Mouse (Mus musculus) liver, postnatal 0 days (tissue): ENCODE measurements at regions not wholly inside any gene's neighbourhood (a gene's known extent, or its start where the extent isn't known, plus 50 kb on each side); places are given as distances from the start of the nearest gene placed in this dataset.

Experiments used
- ATAC-seq: fragments of 200-750 bp; cut with Nextera tagmentation; 2 replicates; pipeline ENCODE4 v1.8.0; 2017; ENCODE audit warnings: mild to moderate bottlenecking, moderate library complexity
- DNase-seq: peaks from one replicate; pipeline ENCODE4 v3.0.0-alpha.2; 2016
- H3K27ac ChIP-seq: fragments of 300-500 bp; sonication (generic); 2 replicates; pipeline ENCODE4 v1.5.1; 2014; ENCODE audit warnings: antibody characterized with exemption, moderate library complexity, mild to moderate bottlenecking, low read depth
- H3K27me3 ChIP-seq: fragments of 300-500 bp; sonication (generic); 2 replicates; pipeline ENCODE4 v1.6.1; 2014; ENCODE audit warnings: low read length, control low read depth, mixed read lengths; ENCODE audit not compliant: insufficient read depth
- H3K36me3 ChIP-seq: fragments of 300-500 bp; sonication (generic); replicated peaks from 2 replicates; pipeline ENCODE4 v1.6.1; 2014; ENCODE audit warnings: mild to moderate bottlenecking, control low read depth, low read length, moderate library complexity, mixed read lengths; ENCODE audit not compliant: insufficient read depth
- H3K4me1 ChIP-seq: fragments of 300-500 bp; sonication (generic); 2 replicates; pipeline ENCODE4 v1.6.1; 2014; ENCODE audit warnings: antibody characterized with exemption, mild to moderate bottlenecking, control low read depth; ENCODE audit not compliant: insufficient read depth
- H3K4me2 ChIP-seq: fragments of 300-500 bp; sonication (generic); 2 replicates; pipeline ENCODE4 v1.6.1; 2014; ENCODE audit warnings: low read depth, mild to moderate bottlenecking, low read length, moderate library complexity, mixed read lengths
- H3K4me3 ChIP-seq: fragments of 300-500 bp; sonication (generic); 2 replicates; pipeline ENCODE4 v1.5.1; 2014; ENCODE audit warnings: low read depth, low read length
- H3K9ac ChIP-seq: fragments of 300-500 bp; sonication (generic); replicated peaks from 2 replicates; pipeline ENCODE4 v1.6.1; 2014; ENCODE audit warnings: mild to moderate bottlenecking, moderate library complexity
- H3K9me3 ChIP-seq: fragments of 300-500 bp; sonication (generic); 2 replicates; pipeline ENCODE4 v1.6.1; 2016; ENCODE audit warnings: mild to moderate bottlenecking, control low read depth, low read length, mixed read lengths
- CTCF ChIP-seq: sonication (generic); IDR thresholded peaks from 2 replicates; pipeline ENCODE4 v1.5.1; 2016; ENCODE audit warnings: antibody characterized with exemption, low read depth
- EP300 ChIP-seq: IDR thresholded peaks from 2 replicates; pipeline ENCODE4 v1.6.1; 2016; ENCODE audit warnings: antibody characterized with exemption, low read depth, mild to moderate bottlenecking
- WGBS: fragments of 180-500 bp; shearing (Covaris S2); extraction: QIAGEN DNeasy Blood & Tissue Kit; methylation state at CpG from one replicate; pipeline ENCODE4 v1.1.7; 2014; ENCODE audit not compliant: insufficient replicate concordance; 5-methylcytosine and 5-hydroxymethylcytosine counted together

- H3K27ac ChIP-seq, result no peak overlapping the region
- H3K9me3 ChIP-seq, result no peaks in the 10 kb centered on the region
- no peaks in the 10 kb centered on the region for H3K27me3 ChIP-seq
- WGBS, result 80% methylated on average over 10 of the region's 10 CpGs
- H3K4me1 ChIP-seq, result no peaks in the 10 kb centered on the region
- H3K4me2 ChIP-seq, result no peak overlapping the region
- TF ChIP-seq EP300 (no peak), CTCF (no peak)
- ATAC-seq (no peak), DNase-seq (no peak)
- H3K4me3 ChIP-seq, result no peak overlapping the region
- no peaks in the 10 kb centered on the region for H3K36me3 ChIP-seq
- no peak overlapping the region for H3K9ac ChIP-seq
Measured at GRCm38 (mm10) chr4:54653097-54653776, 291.6 kb upstream of the Zfp462 start.
